Mouse (Mus musculus): ENCODE results near the gene Kif6. TPM values are rescaled to one million over a fixed set of nuclear protein-coding genes. Genes with fewer than 3 reads are reported as not detected.

The Kif6 gene
- total RNA-seq, 1 experiment from 2014 or later: 1.1 TPM

- ATAC-seq (replicated peaks in 1 of 2; ENCODE audit: insufficient read depth in 1 of 2, low FRiP score in 2 of 2, low TSS enrichment in 1 of 2, low read depth in 1 of 2, poor library complexity in 2 of 2, severe bottlenecking in 2 of 2): no peak
Observed at GRCm38 (mm10) chr17:49759047-49759446, 144.1 kb downstream of the Kif6 start.

- no peak for ATAC-seq (replicated peaks in 1 of 2; ENCODE audit: insufficient read depth in 1 of 2, low FRiP score in 2 of 2, low TSS enrichment in 1 of 2, low read depth in 1 of 2, poor library complexity in 2 of 2, severe bottlenecking in 2 of 2)
Observed at GRCm38 (mm10) chr17:49761260-49761659, 146.3 kb downstream of the Kif6 start.

DNA sequence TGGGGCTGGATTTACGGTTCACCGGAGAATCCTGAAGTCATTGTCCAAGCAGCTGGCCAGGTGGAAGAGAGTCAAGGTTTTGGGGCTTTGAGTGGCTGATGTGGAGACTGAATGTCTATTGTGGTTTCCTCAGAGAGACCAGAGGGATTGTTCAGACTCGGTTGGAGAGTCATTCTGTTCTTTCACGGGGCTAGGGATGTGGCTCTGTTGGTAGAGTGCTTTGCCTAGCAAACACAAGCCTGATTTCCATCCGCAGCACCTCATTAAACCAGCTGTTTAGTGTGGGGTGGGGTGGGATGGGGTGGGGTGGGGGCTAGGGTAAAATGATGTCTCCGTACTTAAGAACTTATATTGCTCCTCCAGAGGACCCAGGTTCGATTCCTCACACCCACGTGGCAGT lies 146.9 kb downstream of the Kif6 start:
- ATAC-seq (replicated peaks in 1 of 2; ENCODE audit: insufficient read depth in 1 of 2, low FRiP score in 2 of 2, low TSS enrichment in 1 of 2, low read depth in 1 of 2, poor library complexity in 2 of 2, severe bottlenecking in 2 of 2): no peak

- no peak for ATAC-seq (replicated peaks in 1 of 2; ENCODE audit: insufficient read depth in 1 of 2, low FRiP score in 2 of 2, low TSS enrichment in 1 of 2, low read depth in 1 of 2, poor library complexity in 2 of 2, severe bottlenecking in 2 of 2)
Observed at GRCm38 (mm10) chr17:49764963-49765362, 150.0 kb downstream of the Kif6 start.

DNA sequence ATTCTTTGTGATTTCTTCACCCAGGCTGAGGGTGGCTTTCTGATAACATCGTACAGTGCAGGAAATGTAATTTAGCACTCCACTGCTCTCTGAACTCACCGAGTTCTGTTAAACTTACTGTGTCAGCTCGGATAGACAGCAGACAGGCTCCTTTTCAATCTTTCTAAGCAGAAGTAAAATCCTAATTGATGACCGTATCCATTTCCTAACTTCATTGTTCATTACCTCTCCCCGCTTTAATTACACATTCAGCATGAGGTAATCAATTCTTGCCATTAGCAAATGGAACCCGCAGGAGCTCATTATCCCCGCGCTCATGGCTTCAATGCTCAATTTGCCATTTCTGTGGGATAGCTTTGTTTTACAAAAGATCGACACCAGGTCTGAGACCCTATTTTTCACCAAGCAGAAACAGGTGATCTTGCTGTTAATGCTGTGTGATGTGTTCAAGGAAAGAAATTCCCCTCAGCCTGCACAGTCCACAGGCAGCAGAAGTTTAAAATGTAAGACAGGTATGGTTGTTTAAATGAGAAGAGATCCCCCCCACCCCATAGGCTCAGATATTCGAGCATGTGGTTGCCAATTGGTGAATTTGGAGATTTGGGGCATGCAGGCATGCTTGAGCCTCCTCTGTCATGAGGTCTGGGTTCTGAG lies 152.9 kb downstream of the Kif6 start:
- ATAC-seq (replicated peaks in 1 of 2; ENCODE audit: insufficient read depth in 1 of 2, low FRiP score in 2 of 2, low TSS enrichment in 1 of 2, low read depth in 1 of 2, poor library complexity in 2 of 2, severe bottlenecking in 2 of 2): no peak

- no peak for ATAC-seq (replicated peaks in 1 of 2; ENCODE audit: insufficient read depth in 1 of 2, low FRiP score in 2 of 2, low TSS enrichment in 1 of 2, low read depth in 1 of 2, poor library complexity in 2 of 2, severe bottlenecking in 2 of 2)
Observed at GRCm38 (mm10) chr17:49771703-49772315, 156.9 kb downstream of the Kif6 start.

DNA sequence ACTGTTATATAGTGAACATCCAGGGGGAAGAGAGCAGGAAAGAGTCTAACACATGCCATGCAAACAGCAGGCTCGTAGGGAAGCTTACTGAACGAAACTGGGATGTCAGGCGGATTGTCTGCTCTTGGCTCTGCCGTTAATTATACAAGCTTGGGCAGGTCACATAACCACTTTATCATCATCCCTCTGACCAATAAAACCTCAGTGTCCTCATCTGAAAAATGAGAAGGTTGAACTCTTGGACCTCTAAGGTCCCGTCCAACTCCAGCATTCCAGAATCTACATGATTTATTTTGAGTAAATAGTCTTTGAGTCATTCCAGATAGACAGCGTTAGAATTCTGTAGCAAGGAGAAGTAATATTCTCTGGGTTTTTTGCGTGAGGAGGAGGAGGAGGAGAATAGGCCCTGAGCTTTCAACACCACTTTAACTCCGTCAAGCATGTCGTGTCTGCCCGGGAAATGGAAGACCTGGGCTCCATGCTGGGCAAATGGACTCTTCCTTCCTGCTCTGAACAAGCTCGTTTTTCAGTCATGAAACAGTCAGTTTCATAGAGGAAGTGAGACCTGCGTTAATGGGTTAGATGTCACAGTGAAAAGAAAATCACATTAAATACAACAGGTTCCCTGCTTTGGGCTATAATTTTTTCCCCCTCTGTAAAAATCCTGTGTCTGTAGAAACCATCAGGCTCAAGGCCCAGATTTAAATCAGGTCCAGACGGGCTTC lies 162.3 kb downstream of the Kif6 start:
- ATAC-seq (replicated peaks in 1 of 2; ENCODE audit: insufficient read depth in 1 of 2, low FRiP score in 2 of 2, low TSS enrichment in 1 of 2, low read depth in 1 of 2, poor library complexity in 2 of 2, severe bottlenecking in 2 of 2): no peak

DNA sequence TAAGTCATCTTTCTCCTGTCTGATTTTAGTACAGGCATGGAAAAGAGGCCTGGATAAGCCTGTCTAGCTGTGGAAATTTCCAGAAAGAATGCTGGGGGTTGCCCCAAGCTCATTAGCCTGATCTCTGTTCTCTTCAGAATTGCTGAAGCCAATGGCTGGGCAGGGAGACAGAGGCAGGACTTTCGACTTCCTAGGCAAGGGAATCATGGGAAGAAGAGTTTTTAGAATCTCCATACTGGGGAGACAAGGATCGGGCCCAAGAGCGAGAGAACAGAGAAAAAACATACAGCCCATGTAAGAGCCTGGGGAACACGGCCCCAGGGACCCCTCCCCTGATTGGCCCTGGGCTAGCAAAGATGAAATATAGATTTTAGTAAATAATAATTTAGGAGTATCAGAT lies 164.1 kb downstream of the Kif6 start:
- ATAC-seq (replicated peaks in 1 of 2; ENCODE audit: insufficient read depth in 1 of 2, low FRiP score in 2 of 2, low TSS enrichment in 1 of 2, low read depth in 1 of 2, poor library complexity in 2 of 2, severe bottlenecking in 2 of 2): no peak

DNA sequence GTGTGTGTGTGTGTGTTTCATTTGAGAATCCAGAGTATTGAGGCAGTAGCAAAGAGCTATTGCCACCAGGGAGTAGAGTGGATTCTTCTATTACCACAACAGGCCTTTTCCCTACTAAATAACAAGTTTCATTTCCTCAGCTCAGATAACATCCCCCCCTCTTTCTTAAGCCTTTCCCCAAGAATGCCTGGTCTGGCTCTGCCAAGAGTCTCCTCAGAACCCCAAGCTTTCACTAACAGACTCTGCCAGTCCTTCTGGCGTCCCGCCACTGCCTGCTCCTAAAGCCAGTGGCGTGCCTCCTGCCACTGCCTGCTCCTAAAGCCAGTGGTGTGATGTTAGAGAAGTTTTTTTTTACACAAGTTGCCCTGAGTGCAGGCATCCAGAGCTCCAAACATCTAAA lies 164.6 kb downstream of the Kif6 start:
- no peak for ATAC-seq (replicated peaks in 1 of 2; ENCODE audit: insufficient read depth in 1 of 2, low FRiP score in 2 of 2, low TSS enrichment in 1 of 2, low read depth in 1 of 2, poor library complexity in 2 of 2, severe bottlenecking in 2 of 2)

DNA sequence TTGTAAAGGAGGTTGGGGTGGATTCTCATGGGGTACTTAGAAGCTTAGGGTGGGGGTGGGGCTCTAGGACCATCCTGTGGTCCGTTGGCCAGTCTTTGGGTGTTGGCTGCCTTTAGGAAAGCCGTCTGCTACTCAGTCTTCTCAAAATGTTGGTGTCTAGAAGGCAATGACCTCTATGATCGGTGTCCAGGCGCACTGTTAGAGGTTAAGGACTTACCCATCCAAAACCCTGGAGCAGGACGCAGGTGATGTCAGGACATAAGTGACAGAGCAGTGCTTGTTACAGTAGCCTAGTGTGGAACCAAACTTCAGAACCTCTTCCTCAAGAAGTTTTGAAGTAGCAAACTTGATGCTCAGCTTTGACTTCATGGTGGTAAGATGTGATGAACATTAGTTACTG lies 170.9 kb downstream of the Kif6 start:
- no peak for ATAC-seq (replicated peaks in 1 of 2; ENCODE audit: insufficient read depth in 1 of 2, low FRiP score in 2 of 2, low TSS enrichment in 1 of 2, low read depth in 1 of 2, poor library complexity in 2 of 2, severe bottlenecking in 2 of 2)

GRCm38 (mm10) chr17:49787351-49787750 lies 172.4 kb downstream of the Kif6 start:
- ATAC-seq (replicated peaks in 1 of 2; ENCODE audit: insufficient read depth in 1 of 2, low FRiP score in 2 of 2, low TSS enrichment in 1 of 2, low read depth in 1 of 2, poor library complexity in 2 of 2, severe bottlenecking in 2 of 2): no peak

DNA sequence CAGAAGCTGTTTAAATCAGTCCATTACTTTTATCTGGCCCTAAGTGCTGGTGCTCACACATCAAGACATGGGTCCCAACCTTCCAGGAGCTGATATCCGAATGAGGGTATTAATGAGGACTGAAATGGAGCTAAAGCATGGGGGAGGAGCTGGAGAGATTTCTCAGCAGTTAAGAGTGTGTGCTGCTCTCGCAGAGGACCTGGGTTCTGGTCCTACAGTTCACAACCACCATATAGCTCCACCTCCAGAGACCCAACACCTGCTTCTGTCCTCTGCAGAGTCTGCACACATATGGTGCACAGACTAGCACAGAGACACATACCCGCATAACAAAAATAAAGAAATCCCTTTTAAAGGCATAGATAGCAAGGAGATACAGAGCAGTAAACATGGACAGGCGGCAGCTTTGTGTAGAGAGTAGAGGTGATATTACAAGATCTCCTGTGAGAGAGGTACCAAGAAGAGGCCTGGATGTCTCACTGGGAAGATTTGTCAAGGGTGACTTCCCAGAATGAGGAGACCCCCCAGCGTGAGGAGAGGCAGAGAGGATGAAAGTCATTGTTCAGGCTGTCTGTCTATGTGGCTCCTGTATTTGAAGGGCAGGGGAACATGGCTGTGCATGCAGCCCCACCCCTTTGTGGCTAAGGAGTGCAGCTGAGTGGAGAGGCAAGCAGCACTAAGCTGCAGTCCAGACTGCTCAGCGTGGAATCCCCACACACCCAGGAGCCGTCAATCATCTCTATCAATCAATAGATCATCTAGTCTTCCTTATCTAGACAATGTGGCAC lies 173.4 kb downstream of the Kif6 start:
- ATAC-seq (replicated peaks in 1 of 2; ENCODE audit: insufficient read depth in 1 of 2, low FRiP score in 2 of 2, low TSS enrichment in 1 of 2, low read depth in 1 of 2, poor library complexity in 2 of 2, severe bottlenecking in 2 of 2): no peak

- ATAC-seq (replicated peaks in 1 of 2; ENCODE audit: insufficient read depth in 1 of 2, low FRiP score in 2 of 2, low TSS enrichment in 1 of 2, low read depth in 1 of 2, poor library complexity in 2 of 2, severe bottlenecking in 2 of 2): no peak
Observed at GRCm38 (mm10) chr17:49791546-49791945, 176.6 kb downstream of the Kif6 start.

DNA sequence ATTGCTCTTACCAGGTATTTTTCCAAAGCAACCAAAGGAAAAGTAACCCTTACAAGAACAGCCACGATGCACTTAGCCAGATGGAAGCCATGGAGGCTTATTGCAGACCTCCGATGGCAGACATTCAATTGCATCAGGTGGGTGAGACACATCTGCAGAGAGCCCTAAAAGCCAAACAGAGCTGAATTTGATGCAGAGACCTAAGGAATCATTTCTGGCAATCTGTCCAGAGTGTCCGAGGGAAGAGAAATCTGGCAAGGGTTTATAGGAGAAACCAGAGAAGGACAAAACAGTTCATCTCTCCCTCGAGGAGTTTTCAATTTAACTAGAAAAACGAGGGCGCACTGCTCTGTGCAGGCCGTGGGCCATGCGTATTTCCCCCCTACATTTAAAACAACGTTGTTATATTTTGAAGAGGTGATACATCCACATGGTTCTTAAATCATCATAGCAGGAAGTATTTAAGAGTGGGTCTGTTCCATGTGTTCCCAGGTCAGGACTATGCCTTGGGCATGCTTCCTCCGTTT lies 177.3 kb downstream of the Kif6 start:
- ATAC-seq (replicated peaks in 1 of 2; ENCODE audit: insufficient read depth in 1 of 2, low FRiP score in 2 of 2, low TSS enrichment in 1 of 2, low read depth in 1 of 2, poor library complexity in 2 of 2, severe bottlenecking in 2 of 2): no peak

DNA sequence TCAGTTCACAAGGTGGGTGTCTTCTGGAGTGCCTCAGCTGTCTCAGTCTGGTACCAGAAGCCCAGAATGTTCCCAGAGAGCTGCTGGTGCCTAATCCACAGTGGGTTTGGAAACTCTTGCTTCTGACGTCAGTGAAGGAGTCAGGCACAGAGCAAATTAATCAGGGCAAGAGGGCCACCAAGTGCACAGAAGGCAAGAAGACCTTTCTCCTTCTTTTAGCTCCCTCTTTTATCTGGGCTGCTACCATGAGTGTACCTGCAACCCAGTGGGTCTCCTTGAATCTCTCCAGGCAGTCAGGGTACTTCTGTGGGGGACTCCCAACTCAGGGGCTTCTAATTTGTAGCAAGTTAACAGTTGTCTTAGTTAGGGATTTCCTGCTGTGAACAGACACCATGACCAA lies 178.0 kb downstream of the Kif6 start:
- ATAC-seq (replicated peaks in 1 of 2; ENCODE audit: insufficient read depth in 1 of 2, low FRiP score in 2 of 2, low TSS enrichment in 1 of 2, low read depth in 1 of 2, poor library complexity in 2 of 2, severe bottlenecking in 2 of 2): no peak

GRCm38 (mm10) chr17:49793965-49794364 lies 179.0 kb downstream of the Kif6 start:
- no peak for ATAC-seq (replicated peaks in 1 of 2; ENCODE audit: insufficient read depth in 1 of 2, low FRiP score in 2 of 2, low TSS enrichment in 1 of 2, low read depth in 1 of 2, poor library complexity in 2 of 2, severe bottlenecking in 2 of 2)

- ATAC-seq (replicated peaks in 1 of 2; ENCODE audit: insufficient read depth in 1 of 2, low FRiP score in 2 of 2, low TSS enrichment in 1 of 2, low read depth in 1 of 2, poor library complexity in 2 of 2, severe bottlenecking in 2 of 2): no peak
Observed at GRCm38 (mm10) chr17:49795241-49795640, 180.3 kb downstream of the Kif6 start.

DNA sequence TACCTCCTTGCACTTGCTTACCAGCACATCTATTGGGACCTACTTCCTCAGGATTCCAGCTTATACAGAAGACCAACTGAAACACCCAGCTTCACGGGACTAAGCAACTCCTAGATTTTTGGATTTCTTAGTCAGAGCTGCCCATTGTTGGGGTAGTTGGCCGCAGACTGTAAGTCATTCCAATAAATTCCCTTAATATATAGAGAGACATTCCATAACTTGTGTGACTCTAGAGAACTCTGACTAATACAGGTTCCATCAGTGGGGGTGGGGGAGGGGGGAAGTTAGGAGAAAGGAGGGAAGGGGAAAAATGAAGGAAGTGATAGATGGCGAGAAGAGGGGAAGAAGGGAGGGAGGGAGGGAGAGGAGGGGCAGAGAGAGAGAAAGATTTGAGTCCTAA lies 181.2 kb downstream of the Kif6 start:
- no peak for ATAC-seq (replicated peaks in 1 of 2; ENCODE audit: insufficient read depth in 1 of 2, low FRiP score in 2 of 2, low TSS enrichment in 1 of 2, low read depth in 1 of 2, poor library complexity in 2 of 2, severe bottlenecking in 2 of 2)

Measured in hematopoietic stem cell, adult 5-6 weeks (primary cell).